Mouse (Mus musculus) liver (tissue): ENCODE results near the gene Suclg2.

Experiments used
- DNase-seq: peaks from one replicate; pipeline ENCODE4 v3.0.0-alpha.2; 2020; ENCODE audit warnings: mixed read lengths

The Suclg2 gene

GRCm38 (mm10) chr6:95445036-95445435 lies 273.6 kb downstream of the Suclg2 start:
- DNase-seq = peak; percentile 31
